Mouse (Mus musculus) activated CD4-positive, CD25-positive, alpha-beta regulatory T cell, adult 9 weeks (primary cell): ENCODE measurements around the gene 4930452B06Rik. TPM values are rescaled to one million over a fixed set of nuclear protein-coding genes. Genes with fewer than 3 reads are reported as not detected.

Source experiments
- polyA plus RNA-seq: library from polyadenylated mRNA; unstranded; fragments of 100-300 nt; shearing (Covaris generic); gene quantifications from one replicate; pipeline ENCODE4 v1.2.1, GENCODE M21; 2017

4930452B06Rik gene
- 0.87 TPM for polyA plus RNA-seq

DNA sequence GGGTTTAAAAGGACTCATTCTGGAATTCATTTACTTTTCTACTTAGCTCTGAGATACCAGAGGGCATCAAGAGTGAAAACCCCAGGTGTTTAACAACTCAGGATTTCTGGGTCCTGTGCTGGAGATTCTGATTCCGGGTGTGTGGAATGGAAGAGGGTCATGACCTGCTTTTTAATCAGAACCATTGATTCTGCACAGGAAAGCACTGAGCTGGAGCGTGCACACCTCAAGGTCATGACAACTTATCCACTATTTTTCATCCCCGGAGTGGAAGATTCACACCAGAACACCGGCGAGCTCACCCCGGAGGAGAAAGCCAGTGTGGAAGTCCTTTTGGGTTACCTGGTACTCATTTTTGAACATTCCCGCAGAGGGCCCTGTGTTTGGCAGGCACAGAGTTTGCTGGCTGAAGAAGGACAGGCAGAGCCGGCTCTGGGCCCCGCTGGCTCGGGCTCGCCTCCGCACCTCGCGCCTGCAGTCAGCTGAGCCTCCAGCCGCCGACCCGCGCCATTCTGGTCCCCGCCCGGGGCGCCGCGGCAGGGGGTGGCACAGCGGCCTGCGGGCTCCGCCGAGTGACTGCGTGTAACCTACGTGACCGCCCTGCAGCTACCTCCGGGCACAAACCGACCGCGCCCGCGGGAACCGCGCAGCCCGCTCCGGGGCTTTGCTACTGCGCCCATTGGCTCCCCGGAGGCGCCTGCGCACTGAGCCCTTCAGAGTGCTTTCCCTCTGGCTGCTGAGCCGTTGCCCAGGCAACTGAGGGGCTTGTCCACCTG, at the start of gene 4930452B06Rik:
TSS of gene 4930452B06Rik (minus strand) at position 605 of the 776 bp plus-strand sequence.

